Mouse (Mus musculus) limb, embryonic 14.5 days (tissue): ENCODE data around the gene Prr14. TPM values are rescaled to one million over a fixed set of nuclear protein-coding genes. Genes with fewer than 3 reads are reported as not detected.
A peak's percentile ranks its signal among the peaks of the same experiment; 100 is the strongest.

ENCODE experiments used
- ATAC-seq: fragments of 200-750 bp; cut with Nextera tagmentation; 2 replicates; pipeline ENCODE4 v1.8.0; 2017; ENCODE audit warnings: low read depth, moderate number of reproducible peaks, moderate TSS enrichment; ENCODE audit not compliant: low FRiP score
- DNase-seq: peaks from one replicate; pipeline ENCODE4 v3.0.0-alpha.2; 2015; ENCODE audit warnings: low spot score
- H3K27ac ChIP-seq: fragments of 300-500 bp; sonication (generic); replicated peaks from 2 replicates; pipeline ENCODE4 v1.5.1; 2014; ENCODE audit warnings: low read depth, mild to moderate bottlenecking, low read length, moderate library complexity, mixed read lengths
- H3K27me3 ChIP-seq: fragments of 300-500 bp; sonication (generic); 2 replicates; pipeline ENCODE4 v1.6.1; 2014; ENCODE audit warnings: low read length, mixed read lengths; ENCODE audit not compliant: control insufficient read depth, insufficient read depth
- H3K36me3 ChIP-seq: fragments of 300-500 bp; sonication (generic); 2 replicates; pipeline ENCODE4 v1.6.1; 2014; ENCODE audit warnings: mild to moderate bottlenecking, low read length, moderate library complexity, mixed read lengths; ENCODE audit not compliant: control insufficient read depth, insufficient read depth
- H3K4me1 ChIP-seq: fragments of 300-500 bp; sonication (generic); 2 replicates; pipeline ENCODE4 v1.6.1; 2014; ENCODE audit warnings: antibody characterized with exemption, low read length, mixed read lengths; ENCODE audit not compliant: control insufficient read depth, insufficient read depth
- H3K4me2 ChIP-seq: fragments of 300-500 bp; sonication (generic); replicated peaks from 2 replicates; pipeline ENCODE4 v1.6.1; 2014; ENCODE audit warnings: low read depth, mild to moderate bottlenecking, low read length, moderate library complexity; ENCODE audit not compliant: severe bottlenecking
- H3K4me3 ChIP-seq: fragments of 300-500 bp; sonication (generic); replicated peaks from 2 replicates; pipeline ENCODE4 v1.5.1; 2014; ENCODE audit warnings: low read length
- H3K9ac ChIP-seq: fragments of 300-500 bp; sonication (generic); 2 replicates; pipeline ENCODE4 v1.6.1; 2014; ENCODE audit warnings: mild to moderate bottlenecking, low read depth, low read length, moderate library complexity; ENCODE audit not compliant: severe bottlenecking
- H3K9me3 ChIP-seq: fragments of 300-500 bp; sonication (generic); 2 replicates; pipeline ENCODE4 v1.6.1; 2016; ENCODE audit warnings: low read length; ENCODE audit not compliant: control insufficient read depth
- POLR2A ChIP-seq: fragments of 200-500 bp; IDR thresholded peaks from 2 replicates; pipeline ENCODE4 v1.8.0; 2012; ENCODE audit warnings: inconsistent platforms, mild to moderate bottlenecking, moderate library complexity, borderline replicate concordance; ENCODE audit not compliant: insufficient read depth, insufficient read length; ENCODE audit errors: extremely low read depth
- WGBS: fragments of 180-500 bp; shearing (Covaris S2); extraction: QIAGEN DNeasy Blood & Tissue Kit; methylation state at CpG from one replicate; pipeline ENCODE4 v1.1.7; 2014; 5-methylcytosine and 5-hydroxymethylcytosine counted together
- polyA plus RNA-seq, 2 experiments: library from polyadenylated mRNA; depleted of rRNA in 1 of 2; stranded (reverse) in 1 of 2; unstranded in 1 of 2; fragments of >200 nt; fragmentation: Nextera tagmentation in 1 of 2; extraction: Ambion mirVana in 1 of 2; gene quantifications; 2 replicates each; pipeline versions ENCODE4 v1.2.1 to v1.2.3; 2012 to 2014

Prr14 gene
- polyA plus RNA-seq, 2 experiments: 43.7 to 65.8 TPM

GRCm38 (mm10) chr7:127512231-127513015, 53.0 kb downstream of the Prr14 start:
- no peaks in the 10 kb centered on the region for H3K27me3 ChIP-seq
- H3K27ac ChIP-seq: peak overlapping the region; percentile 99
- DNase-seq: peak; percentile 94
- TF ChIP-seq POLR2A: 0 out of 2 replicates have a peak, but pooled peaks have one; percentile 11
- WGBS: 1% methylated on average over 15 of the region's 93 CpGs
- ATAC-seq: peak; percentile 88
- peak overlapping the region; percentile 95 for H3K9ac ChIP-seq
- no peaks in the 10 kb centered on the region for H3K9me3 ChIP-seq
- 0 out of 2 replicates have a peak, but pooled peaks cover 5% of the 10 kb centered on the region for H3K4me1 ChIP-seq
- H3K4me2 ChIP-seq: peak overlapping the region; percentile 58
- peak overlapping the region; percentile 78 for H3K4me3 ChIP-seq
- peaks cover 31% of the 10 kb centered on the region for H3K36me3 ChIP-seq

- ATAC-seq: no peak
Measured at GRCm38 (mm10) chr7:127513016-127513390, 53.6 kb downstream of the Prr14 start.

GRCm38 (mm10) chr7:127513781-127514180, 54.4 kb downstream of the Prr14 start:
- Histone ChIP-seq H3K9ac (no peak overlapping the region), H3K36me3 (peaks cover 42% of the 10 kb centered on the region), H3K4me3 (peak overlapping the region; percentile 78), H3K27ac (no peak overlapping the region), H3K4me1 (0 out of 2 replicates have a peak, but pooled peaks cover 5% of the 10 kb centered on the region), H3K27me3 (no peaks in the 10 kb centered on the region), H3K4me2 (peak overlapping the region; percentile 58; the same call in 1 of the 2 replicates), H3K9me3 (no peaks in the 10 kb centered on the region)
- ATAC-seq: no peak
- 63% methylated on average over 3 of the region's 3 CpGs for WGBS
- no peak for TF ChIP-seq POLR2A
- no peak for DNase-seq

More at GRCm38 (mm10) chr7:127513016-127513390, 53.6 kb downstream of the Prr14 start:
- no peaks in the 10 kb centered on the region for H3K9me3 ChIP-seq
- H3K4me2 ChIP-seq: peak overlapping the region; percentile 58
- 0 out of 2 replicates have a peak, but pooled peaks cover 5% of the 10 kb centered on the region for H3K4me1 ChIP-seq
- peak overlapping the region; percentile 78 for H3K4me3 ChIP-seq
- peaks cover 36% of the 10 kb centered on the region for H3K36me3 ChIP-seq
- no peak for DNase-seq
- no peaks in the 10 kb centered on the region for H3K27me3 ChIP-seq
- 31% methylated on average over 8 of the region's 8 CpGs for WGBS
- H3K9ac ChIP-seq: peak overlapping the region; percentile 95
- TF ChIP-seq POLR2A: no peak
- no peak overlapping the region for H3K27ac ChIP-seq

DNA sequence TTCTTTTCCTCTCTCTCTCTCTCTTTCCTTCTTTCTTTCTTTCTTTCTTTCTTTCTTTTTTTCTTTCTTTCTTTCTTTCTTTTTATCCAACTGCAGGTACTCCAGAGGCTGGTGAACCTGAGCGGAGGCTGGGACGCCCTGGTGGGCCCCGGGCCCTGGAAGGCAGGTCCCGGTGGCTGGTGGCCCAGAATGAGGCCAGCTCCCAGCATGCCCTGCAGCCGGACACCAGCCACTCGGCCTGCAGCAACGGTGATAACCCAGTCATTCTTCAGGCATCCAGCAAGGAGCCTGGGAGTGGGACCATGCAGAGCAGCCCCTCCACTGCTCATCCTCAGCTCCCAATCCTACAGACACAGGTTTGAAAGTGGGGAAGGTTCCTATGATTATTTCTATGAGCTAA, 56.4 kb downstream of the Prr14 start:
- H3K9ac ChIP-seq: no peak overlapping the region
- no peak overlapping the region for H3K4me2 ChIP-seq
- no peak for TF ChIP-seq POLR2A
- DNase-seq: no peak
- WGBS: 91% methylated on average over 7 of the region's 7 CpGs
- ATAC-seq: no peak
- peaks cover 57% of the 10 kb centered on the region for H3K36me3 ChIP-seq
- H3K27me3 ChIP-seq: no peaks in the 10 kb centered on the region
- 0 out of 2 replicates have a peak, but pooled peaks cover 5% of the 10 kb centered on the region for H3K4me1 ChIP-seq
- no peak overlapping the region for H3K4me3 ChIP-seq
- H3K27ac ChIP-seq: no peak overlapping the region
- no peaks in the 10 kb centered on the region for H3K9me3 ChIP-seq

DNA sequence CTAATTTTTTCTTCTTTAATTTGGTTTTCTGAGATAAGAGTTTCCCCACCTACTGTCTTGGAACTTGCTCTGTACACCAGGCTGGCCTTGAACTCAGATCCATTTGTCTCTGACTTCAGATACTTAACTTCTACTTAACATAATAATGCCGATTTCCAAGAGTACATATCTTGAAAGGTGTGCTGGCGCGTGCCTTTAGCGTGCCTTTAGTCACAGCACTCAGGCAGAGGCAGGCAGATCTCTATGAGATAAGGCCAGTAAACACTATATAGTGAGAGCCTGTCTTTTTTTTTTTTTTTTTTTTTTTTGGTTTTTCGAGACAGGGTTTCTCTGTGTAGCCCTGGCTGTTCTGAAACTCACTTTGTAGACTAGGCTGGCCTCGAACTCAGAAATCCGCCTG, 56.9 kb downstream of the Prr14 start:
- no peak for DNase-seq
- H3K4me2 ChIP-seq: no peak overlapping the region
- H3K9ac ChIP-seq: no peak overlapping the region
- H3K36me3 ChIP-seq: peaks cover 62% of the 10 kb centered on the region
- TF ChIP-seq POLR2A: no peak
- no peak overlapping the region for H3K27ac ChIP-seq
- H3K4me1 ChIP-seq: 0 out of 2 replicates have a peak, but pooled peaks cover 5% of the 10 kb centered on the region
- WGBS: 93% methylated on average over 7 of the region's 7 CpGs
- no peak for ATAC-seq
- H3K4me3 ChIP-seq: no peak overlapping the region
- H3K27me3 ChIP-seq: no peaks in the 10 kb centered on the region
- no peaks in the 10 kb centered on the region for H3K9me3 ChIP-seq
